Mouse (Mus musculus) small intestine, adult 2 months (tissue): Measurements from ENCODE around the gene Hoxc6. TPM values are rescaled to one million over a fixed set of nuclear protein-coding genes. Genes with fewer than 3 reads are reported as not detected.
A peak's percentile ranks its signal among the peaks of the same experiment; 100 is the strongest.

Experiments
- H3K27ac ChIP-seq: fragments of 200-500 bp; 2 replicates; pipeline ENCODE4 v1.5.1; 2012; ENCODE audit warnings: low read depth, low read length, control low read depth, inconsistent platforms; ENCODE audit not compliant: insufficient read depth
- H3K27me3 ChIP-seq: fragments of 200-500 bp; 2 replicates; pipeline ENCODE4 v1.6.1; 2012; ENCODE audit warnings: mild to moderate bottlenecking, moderate library complexity, low read length, inconsistent platforms; ENCODE audit not compliant: control insufficient read depth, insufficient read depth
- H3K36me3 ChIP-seq: fragments of 200-500 bp; 2 replicates; pipeline ENCODE4 v1.6.1; 2012; ENCODE audit warnings: mild to moderate bottlenecking, low read length, control low read depth, inconsistent platforms; ENCODE audit not compliant: control insufficient read depth, insufficient read depth
- H3K4me1 ChIP-seq: fragments of 200-500 bp; 2 replicates; pipeline ENCODE4 v1.6.1; 2012; ENCODE audit warnings: low read length, inconsistent platforms, mixed read lengths; ENCODE audit not compliant: control insufficient read depth, insufficient read depth, insufficient read length
- H3K4me3 ChIP-seq: fragments of 200-500 bp; 2 replicates; pipeline ENCODE4 v1.5.1; 2012; ENCODE audit warnings: low read depth, mild to moderate bottlenecking, control low read depth, inconsistent platforms, low read length, moderate library complexity
- CTCF ChIP-seq: fragments of 200-500 bp; IDR thresholded peaks from 2 replicates; pipeline ENCODE4 v1.5.1; 2012; ENCODE audit warnings: low read depth, mild to moderate bottlenecking, control low read depth, inconsistent platforms, low read length, moderate library complexity, mixed read lengths; ENCODE audit not compliant: insufficient replicate concordance, insufficient read length; ENCODE audit errors: extremely low read depth
- POLR2A ChIP-seq: fragments of 200-500 bp; IDR thresholded peaks from 2 replicates; pipeline ENCODE4 v1.6.1; 2012; ENCODE audit warnings: low read depth, mild to moderate bottlenecking, control low read depth, inconsistent platforms, low read length, moderate library complexity
- WGBS: fragments of 180-500 bp; shearing (Covaris S2); methylation state at CpG from one replicate; pipeline ENCODE4 v1.1.7; 2018; 5-methylcytosine and 5-hydroxymethylcytosine counted together
- polyA plus RNA-seq: library from polyadenylated mRNA; depleted of rRNA; stranded (reverse); fragments of >200 nt; gene quantifications from 2 replicates; pipeline ENCODE4 v1.2.3, GENCODE M21; 2012

Hoxc6 gene
- polyA plus RNA-seq, 1 experiment, result 5.0 TPM

DNA sequence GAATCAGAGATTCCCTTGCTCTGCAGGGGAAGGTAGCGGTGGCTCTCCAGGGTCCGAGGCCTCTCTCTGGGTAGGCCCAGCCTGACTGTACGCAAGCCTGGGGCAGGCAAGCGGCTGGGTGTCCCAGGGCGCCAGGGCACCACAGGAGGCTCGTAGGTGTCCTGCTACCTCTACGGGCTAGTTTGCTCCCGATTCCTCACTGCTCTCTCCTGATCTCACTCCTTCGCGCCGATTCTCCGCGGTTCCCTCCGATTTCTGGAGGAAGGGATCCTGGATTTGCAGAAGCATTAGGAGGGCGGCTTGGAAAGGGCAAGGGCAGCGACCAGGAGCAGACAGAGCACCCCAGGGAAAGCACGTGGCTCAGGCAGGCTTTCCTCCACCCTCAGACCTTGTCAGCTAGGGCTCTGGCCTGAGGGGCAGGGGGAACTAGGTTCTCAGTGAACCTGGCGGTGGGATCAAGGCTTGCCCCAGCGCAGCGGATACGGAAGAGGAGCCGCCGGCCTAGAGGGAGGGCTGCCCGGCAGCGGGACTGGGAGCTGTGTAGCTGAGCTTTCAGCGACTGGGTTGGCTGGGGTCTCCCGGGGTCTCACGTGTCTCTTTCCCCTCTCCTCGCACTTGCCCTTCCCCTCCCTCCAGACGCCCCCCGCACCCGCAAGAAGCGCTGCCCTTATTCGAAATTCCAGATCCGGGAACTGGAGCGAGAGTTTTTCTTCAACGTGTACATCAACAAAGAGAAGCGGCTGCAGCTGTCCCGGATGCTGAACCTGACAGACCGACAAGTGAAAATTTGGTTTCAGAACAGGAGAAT is 42.0 kb upstream of the Hoxc6 start:
- TF ChIP-seq POLR2A, result no peak
- TF ChIP-seq CTCF, result no peak
- Histone ChIP-seq H3K36me3 (no peaks in the 10 kb centered on the region), H3K4me3 (no peak overlapping the region), H3K27me3 (peaks cover 84% of the 10 kb centered on the region), H3K4me1 (no peaks in the 10 kb centered on the region; the same call in 1 of the 2 replicates), H3K27ac (no peak overlapping the region)
- WGBS, result 3% methylated on average over 40 of the region's 40 CpGs

DNA sequence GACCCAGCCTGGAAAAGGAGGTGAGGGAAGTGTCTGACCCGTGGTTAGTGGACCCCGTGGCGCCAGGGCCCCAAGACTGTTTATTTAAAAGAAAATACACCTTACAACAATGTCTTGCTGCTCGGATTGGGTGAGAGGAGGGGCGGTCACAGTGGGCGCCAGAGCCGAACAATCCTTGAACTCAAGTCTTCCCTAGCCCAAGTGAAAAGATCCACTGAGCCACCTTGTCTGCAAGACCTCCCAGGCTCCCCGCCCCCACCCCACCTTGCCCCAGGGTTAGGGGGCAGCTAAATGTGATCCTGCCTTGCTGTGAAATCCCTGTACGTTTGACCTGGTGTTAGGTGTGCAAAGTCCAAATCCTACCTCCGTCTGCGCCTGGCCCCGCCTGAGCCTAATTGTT is 41.2 kb upstream of the Hoxc6 start:
- H3K4me1 ChIP-seq, result no peaks in the 10 kb centered on the region; the same call in 1 of the 2 replicates
- H3K36me3 ChIP-seq, result no peaks in the 10 kb centered on the region
- H3K4me3 ChIP-seq, result no peak overlapping the region
- H3K27me3 ChIP-seq, result peaks cover 85% of the 10 kb centered on the region
- TF ChIP-seq POLR2A (no peak), CTCF (no peak)
- H3K27ac ChIP-seq, result no peak overlapping the region
- WGBS, result 6% methylated on average over 12 of the region's 12 CpGs

DNA sequence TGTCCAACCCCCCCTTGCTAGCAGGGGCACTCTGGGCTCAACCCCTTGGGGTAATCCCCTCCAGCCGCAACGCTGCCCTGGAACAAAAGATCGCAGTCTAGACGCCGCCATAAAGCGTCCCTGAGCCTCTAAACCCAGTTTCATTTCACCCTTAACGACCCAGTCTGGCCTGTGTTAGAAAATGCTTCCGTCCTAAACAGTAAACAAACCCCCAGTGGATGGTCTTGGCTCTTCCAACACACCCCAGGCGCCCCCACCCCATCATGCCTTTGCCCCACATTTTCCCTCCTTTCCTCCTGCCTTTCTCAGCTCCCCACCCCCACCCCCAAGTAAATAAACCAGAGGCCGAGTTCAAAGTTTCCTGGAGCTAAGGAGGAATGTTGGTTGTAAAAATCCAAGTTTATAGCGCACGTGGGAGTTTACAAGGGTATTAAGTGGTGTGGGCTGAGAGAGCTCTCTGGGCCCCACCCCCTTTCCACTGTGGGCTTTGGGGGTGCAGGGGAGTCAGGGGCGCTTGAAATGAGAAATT is 38.3 kb upstream of the Hoxc6 start:
- TF ChIP-seq CTCF (no peak), POLR2A (no peak)

DNA sequence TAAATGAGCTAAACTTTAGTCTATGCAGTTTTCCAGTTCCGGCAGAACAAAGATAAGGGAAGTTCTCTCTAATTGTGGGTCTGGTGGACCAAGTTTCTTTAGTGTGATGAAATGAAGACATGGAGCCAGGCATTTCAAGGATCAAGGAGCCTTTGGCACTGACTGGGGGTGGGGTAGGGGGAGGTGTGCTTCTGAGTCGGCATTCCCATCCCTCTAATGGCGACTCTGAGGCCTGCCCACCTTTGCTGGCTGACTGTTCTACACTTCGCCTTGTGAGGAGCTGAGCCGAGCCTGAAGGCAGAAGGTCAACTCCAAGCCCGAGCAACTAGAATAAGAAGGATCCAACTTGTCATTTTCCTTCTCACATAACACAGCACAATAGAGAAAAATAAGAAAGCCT is 36.3 kb upstream of the Hoxc6 start:
- 5% methylated on average over 6 of the region's 6 CpGs for WGBS
- H3K27me3 ChIP-seq, result peaks cover 82% of the 10 kb centered on the region
- no peak overlapping the region for H3K27ac ChIP-seq
- H3K4me3 ChIP-seq, result no peak overlapping the region
- TF ChIP-seq CTCF (no peak), POLR2A (no peak)
- H3K4me1 ChIP-seq, result peaks cover 3% of the 10 kb centered on the region
- H3K36me3 ChIP-seq, result no peaks in the 10 kb centered on the region

More for the DNA sequence above, 38.3 kb upstream of the Hoxc6 start:
- no peak overlapping the region for H3K27ac ChIP-seq
- 0 out of 2 replicates have a peak overlapping the region, but pooled peaks have one; percentile 0 for H3K4me3 ChIP-seq
- no peaks in the 10 kb centered on the region for H3K36me3 ChIP-seq
- H3K4me1 ChIP-seq, result peaks cover 3% of the 10 kb centered on the region
- WGBS, result under 1% methylated on average over 13 of the region's 13 CpGs
- H3K27me3 ChIP-seq, result peaks cover 82% of the 10 kb centered on the region

DNA sequence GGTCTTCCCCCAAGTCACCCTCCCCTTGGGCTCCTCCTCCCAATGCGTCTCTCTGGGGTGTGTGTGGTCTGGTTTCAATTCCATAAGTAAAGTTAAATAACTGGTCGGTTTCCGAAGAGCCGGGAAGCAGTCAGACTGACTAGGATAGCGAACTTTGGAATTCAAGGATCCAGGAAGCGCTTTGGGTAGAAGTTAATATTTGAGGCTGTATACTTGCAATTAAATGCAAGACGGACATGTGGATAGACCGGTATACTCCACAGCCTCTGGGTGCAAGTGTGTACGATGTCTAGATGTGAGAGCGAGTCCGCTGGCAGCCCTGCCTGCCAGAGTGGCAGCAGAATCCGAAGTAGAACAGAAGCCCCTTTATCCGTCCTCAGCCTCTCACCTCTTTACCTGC is 35.6 kb upstream of the Hoxc6 start:
- Histone ChIP-seq H3K36me3 (no peaks in the 10 kb centered on the region), H3K4me3 (no peak overlapping the region), H3K27me3 (peaks cover 82% of the 10 kb centered on the region), H3K27ac (no peak overlapping the region), H3K4me1 (peaks cover 3% of the 10 kb centered on the region)
- TF ChIP-seq CTCF (no peak), POLR2A (no peak)
- WGBS, result 5% methylated on average over 13 of the region's 13 CpGs

DNA sequence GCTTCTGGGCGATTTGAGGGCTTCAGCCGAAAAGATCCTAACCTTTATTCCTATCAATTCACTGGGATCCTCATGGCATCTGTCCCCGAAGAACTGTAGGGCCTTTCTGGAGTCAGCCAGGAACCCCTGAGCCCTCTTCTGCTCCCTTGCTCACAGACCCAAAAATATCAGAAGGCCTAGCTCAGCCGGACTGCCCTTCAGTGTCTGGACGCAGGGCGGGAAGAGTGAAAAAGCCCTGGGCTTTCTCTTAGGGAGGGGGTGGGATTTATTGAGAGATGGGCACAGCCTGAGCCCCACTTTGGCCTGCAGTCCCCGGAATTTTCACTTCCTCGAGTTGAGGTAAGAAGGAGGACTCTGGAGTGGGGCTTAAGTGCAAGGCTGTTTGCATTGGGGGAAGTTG is 34.8 kb upstream of the Hoxc6 start:
- H3K36me3 ChIP-seq, result no peaks in the 10 kb centered on the region
- no peak overlapping the region for H3K27ac ChIP-seq
- TF ChIP-seq POLR2A (no peak), CTCF (no peak)
- peaks cover 3% of the 10 kb centered on the region for H3K4me1 ChIP-seq
- WGBS, result 11% methylated on average over 8 of the region's 8 CpGs
- peaks cover 81% of the 10 kb centered on the region for H3K27me3 ChIP-seq
- no peak overlapping the region for H3K4me3 ChIP-seq
